Mouse (Mus musculus) G1E (cell line): ENCODE results near the gene Flywch1.

Experiments
- CTCF ChIP-seq: IDR thresholded peaks from 2 replicates; pipeline ENCODE4 v1.5.1; 2012; ENCODE audit warnings: low read depth, low read length, inconsistent platforms, mixed read lengths
- GATA1 ChIP-seq: IDR thresholded peaks from 2 replicates; pipeline ENCODE4 v1.6.1; 2012; ENCODE audit warnings: borderline replicate concordance, low read length, inconsistent platforms, mixed read lengths
- POLR2AphosphoS5 ChIP-seq: IDR thresholded peaks from 2 replicates; pipeline ENCODE4 v1.6.1; 2012; ENCODE audit warnings: low read depth, low read length, inconsistent platforms; ENCODE audit not compliant: insufficient replicate concordance
- TAL1 ChIP-seq: conservative IDR thresholded peaks from 2 replicates; pipeline ENCODE4 v1.6.1; 2012; ENCODE audit warnings: low read depth, low read length, inconsistent platforms, mixed read lengths

- no peak for TF ChIP-seq CTCF
- TF ChIP-seq TAL1 = no peak
- no peak for TF ChIP-seq GATA1
- no peak for TF ChIP-seq POLR2AphosphoS5
Measured at GRCm38 (mm10) chr17:23721886-23722285, 49.5 kb downstream of the Flywch1 start.
